Mouse (Mus musculus) cerebellum, postnatal 25 days (tissue): ENCODE measurements at regions not wholly inside any gene's neighbourhood (a gene's known extent, or its start where the extent isn't known, plus 50 kb on each side); places are given as distances from the start of the nearest gene placed in this dataset.

Source experiments
- DNase-seq, 2 experiments: peaks; one replicate each; pipeline ENCODE4 v3.0.0; 2021; ENCODE audit warnings: mixed read lengths in 2 of 2

- peak in 1 of 2 experiments; percentile 4 for DNase-seq
Observed at GRCm38 (mm10) chr6:49999365-49999764, 110.7 kb upstream of the Mpp6 start.

GRCm38 (mm10) chr6:50008074-50008473 is 102.0 kb upstream of the Mpp6 start:
- no peak for DNase-seq

GRCm38 (mm10) chr6:50008869-50009268 is 101.2 kb upstream of the Mpp6 start:
- no peak for DNase-seq

DNA sequence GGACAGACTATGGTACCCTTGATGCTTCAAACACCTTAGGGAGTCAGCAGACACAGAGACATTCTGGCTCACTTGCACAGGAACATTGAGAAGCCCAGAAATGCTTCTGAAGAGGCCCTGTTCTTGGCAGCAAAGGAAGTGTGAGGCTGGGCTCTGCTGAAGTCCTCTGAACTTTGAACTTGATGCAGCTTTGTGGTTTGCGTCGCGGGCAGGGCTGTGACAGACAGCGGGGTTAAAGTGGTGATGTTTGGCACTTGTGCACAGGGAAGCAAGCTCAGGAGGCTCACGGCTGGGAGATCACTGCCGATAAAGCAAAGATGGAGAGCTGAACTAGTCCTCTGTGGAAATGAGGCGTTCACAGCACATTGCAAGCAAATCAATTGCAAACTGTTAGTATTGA is 100.7 kb upstream of the Mpp6 start:
- no peak for DNase-seq

GRCm38 (mm10) chr6:50009856-50010255 is 100.2 kb upstream of the Mpp6 start:
- DNase-seq = no peak

GRCm38 (mm10) chr6:50011071-50011470 is 99.0 kb upstream of the Mpp6 start:
- DNase-seq = no peak

GRCm38 (mm10) chr6:50011746-50012453 is 98.1 kb upstream of the Mpp6 start:
- no peak for DNase-seq

DNA sequence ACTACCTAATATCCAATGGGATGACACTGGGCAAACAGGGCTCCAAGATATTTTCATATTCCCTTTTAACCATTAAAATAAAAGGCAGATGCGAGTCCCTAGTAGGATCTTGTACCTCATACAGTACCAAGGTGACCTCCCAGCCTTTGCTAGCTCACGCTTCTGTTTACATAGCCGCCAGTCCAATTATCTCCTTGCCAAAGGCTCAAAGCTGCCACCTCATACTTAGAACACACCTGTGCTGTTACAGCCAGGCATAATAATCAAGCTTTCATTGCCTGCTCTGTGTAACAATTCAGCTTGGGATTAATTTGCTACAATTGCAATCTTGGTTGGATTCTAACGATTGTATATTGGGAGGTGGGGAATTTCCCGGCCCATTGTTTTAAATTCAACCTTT is 97.0 kb upstream of the Mpp6 start:
- no peak for DNase-seq

- DNase-seq = no peak
Observed at GRCm38 (mm10) chr6:50013842-50014241, 96.2 kb upstream of the Mpp6 start.

DNA sequence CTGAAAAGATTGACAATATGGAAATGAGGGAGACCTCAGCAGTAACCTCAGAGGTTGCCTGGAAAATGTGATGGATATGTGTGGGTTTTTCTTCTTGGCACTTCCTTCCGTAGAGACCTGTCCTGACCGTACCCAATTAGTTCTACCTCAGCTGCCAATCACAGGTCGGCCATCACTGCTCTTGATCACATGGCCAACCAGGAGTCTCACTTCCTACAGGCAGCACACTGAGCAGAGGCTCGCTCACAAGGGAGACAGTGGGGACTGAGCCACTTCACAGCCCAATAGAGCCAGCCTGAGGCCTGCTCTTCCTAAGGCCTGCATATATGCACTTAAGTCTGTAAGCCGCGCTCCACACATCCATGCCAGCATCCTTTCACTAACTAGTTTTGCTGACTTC is 82.1 kb upstream of the Mpp6 start:
- no peak for DNase-seq

DNA sequence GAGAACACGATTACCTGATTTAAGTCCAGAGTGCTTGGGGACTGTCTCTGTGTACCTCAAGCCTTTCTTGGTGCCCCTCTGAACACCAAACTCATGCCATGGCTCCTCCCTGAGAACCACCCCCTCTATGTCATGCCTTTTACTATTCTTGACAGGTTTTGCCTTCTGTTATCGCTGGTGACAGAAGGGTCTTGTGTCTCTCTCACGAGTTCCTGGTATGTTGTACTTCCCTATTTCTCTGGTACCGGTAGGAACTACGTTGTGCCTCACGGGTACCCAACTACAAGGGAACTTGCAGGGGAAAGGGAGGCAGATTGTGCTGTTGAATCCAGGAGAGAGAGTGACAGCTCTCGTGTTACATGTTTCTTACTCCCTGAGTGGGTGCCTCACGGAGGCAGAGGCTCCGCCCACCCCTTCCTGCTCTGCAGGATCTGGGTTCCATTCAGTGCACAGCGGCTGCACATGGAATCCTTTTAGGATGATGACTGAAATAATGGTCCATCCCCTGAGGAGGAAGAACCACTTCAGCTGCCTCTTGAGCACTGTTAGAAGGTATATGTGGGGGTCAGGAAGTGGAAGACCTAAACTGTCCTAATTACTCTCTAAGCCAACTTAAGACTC is 80.0 kb upstream of the Mpp6 start:
- DNase-seq = no peak

DNA sequence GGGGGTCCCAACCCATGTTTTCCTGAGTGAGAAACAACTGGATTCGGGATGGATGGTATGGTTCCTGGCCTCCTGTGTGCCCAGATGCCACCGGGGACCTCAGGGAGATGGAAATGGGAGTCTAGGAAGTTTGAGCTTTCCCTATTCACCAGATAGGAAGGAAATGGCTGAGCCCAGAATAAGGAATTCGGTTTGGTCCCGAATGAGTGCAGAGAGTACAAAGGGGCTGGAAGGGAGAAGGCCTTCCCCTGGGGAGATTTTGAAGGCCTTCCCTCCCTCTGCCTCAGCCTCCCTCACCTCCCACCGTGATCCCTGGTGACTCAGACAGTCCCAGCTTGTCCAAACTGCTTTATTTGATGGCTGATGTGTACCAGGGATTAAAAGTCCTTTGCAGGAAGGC is 78.7 kb upstream of the Mpp6 start:
- DNase-seq = no peak

DNA sequence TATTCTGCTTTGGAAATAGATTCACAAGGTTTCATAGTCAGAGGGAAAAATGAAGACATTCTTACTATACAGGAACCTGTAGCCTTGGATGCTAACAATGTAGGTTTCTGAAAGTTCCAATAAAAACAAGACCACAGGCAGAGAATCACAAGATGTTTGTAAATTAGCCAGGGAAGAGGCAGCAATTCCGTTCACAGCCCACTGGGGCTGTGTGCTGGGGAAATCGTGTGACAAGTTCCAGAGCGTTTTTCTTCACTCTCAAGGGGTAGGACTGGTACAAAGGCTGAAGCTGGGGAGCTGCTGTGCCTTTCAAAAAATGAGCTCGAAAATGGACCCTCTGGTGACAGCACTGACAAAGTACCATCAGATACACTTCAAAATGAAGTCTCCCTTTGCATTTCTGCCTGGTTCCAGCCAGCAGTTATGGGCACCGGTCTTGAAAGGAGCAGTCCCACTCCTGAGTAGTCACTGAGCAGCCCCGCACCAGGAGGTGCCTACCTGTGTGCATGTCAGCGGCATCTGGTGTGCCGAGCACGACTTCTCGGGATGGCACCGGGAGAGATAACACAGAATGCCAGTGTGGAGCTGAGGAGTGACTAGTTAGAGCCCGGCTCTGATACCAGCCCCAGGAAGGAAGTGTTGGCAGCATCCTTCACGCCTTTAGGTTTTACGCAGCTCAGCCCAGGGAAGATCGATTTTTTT is 77.0 kb upstream of the Mpp6 start:
- peak in 1 of 2 experiments; percentile 13 for DNase-seq

GRCm38 (mm10) chr6:50037614-50038013 is 72.4 kb upstream of the Mpp6 start:
- no peak for DNase-seq

DNA sequence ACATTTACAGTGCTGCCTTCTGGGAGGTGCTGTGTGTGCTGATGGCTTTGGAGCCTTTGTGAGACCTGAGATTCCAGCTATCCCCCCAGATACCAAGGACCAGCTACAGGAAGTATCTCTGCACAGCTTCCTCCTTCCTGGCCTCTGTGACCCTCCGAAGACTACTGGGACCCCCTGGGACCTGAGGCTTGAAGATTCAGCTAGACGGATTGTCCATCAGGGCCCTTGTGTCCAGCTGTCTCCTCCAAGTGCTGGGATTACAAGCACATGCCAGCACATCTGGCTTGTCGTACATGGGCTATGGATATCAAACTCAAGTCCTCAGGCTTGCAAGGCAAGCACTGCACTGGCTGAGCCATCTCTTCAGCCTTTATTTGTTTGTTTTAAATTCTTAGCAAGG is 71.7 kb upstream of the Mpp6 start:
- DNase-seq = no peak

- no peak for DNase-seq
Observed at GRCm38 (mm10) chr6:50041044-50041443, 69.0 kb upstream of the Mpp6 start.

GRCm38 (mm10) chr6:50042127-50042526 is 67.9 kb upstream of the Mpp6 start:
- DNase-seq = no peak

DNA sequence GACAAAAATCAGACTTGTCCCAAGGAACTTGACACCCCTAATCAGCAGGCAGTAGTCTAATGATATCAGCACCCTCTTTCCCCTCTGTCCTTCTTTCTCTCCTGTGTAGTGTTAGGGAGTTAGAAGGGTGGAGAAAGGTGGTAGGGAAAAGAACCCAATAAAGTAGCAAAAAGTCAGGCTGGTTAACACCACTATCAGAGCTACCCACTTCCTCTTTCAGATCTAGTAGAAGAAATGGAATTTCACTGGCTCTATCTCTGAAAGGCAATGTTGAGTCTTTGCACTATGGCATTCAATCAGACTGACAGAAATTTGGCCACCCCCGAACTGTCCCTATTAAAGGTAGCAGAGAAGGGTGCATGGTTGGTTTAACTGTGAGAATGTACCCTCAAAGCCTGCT is 65.9 kb upstream of the Mpp6 start:
- DNase-seq = no peak

DNA sequence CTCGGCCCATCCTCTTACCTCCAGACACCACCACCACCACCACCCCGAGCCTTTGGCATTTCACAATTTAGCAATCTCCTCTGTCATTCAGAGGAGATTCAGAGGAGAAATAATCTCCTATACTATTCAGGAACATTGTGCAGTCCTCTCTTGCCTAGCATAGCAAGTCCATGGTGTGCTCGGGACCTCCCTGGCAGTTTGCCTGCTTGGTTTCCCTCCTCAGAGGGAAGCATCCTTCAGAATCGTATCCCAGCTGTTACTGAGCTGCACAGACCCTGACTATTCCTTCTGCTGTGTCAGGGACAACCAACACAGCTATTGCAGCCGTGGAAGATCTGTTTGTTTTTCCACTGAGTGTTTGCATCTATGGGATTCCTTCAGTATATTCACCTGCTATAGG is 63.3 kb upstream of the Mpp6 start:
- DNase-seq = no peak

GRCm38 (mm10) chr6:50052416-50052815 is 57.6 kb upstream of the Mpp6 start:
- DNase-seq = no peak

- peak in 1 of 2 experiments; percentile 14 for DNase-seq
Observed at GRCm38 (mm10) chr6:50053086-50053485, 57.0 kb upstream of the Mpp6 start.

DNA sequence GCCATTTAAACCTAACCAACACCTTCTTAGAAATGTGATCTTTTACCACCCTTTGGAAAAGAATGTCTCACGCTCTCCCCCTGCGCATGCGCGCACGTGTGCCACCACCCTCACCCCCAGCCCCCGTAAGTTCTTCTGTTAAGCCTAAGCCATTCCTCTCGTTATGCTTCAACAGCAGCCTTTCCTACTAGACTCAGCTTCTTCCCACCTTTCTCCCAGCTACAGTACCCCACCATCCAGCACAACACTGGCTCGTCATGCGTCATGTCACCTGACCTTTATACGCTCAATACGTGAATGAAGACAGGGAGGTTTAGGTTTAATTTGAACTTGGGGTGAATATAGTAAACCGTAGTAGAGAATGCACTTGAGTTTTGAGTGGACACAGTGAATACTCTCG is 55.8 kb upstream of the Mpp6 start:
- DNase-seq = no peak

- DNase-seq = no peak
Observed at GRCm38 (mm10) chr6:50058596-50058995, 51.4 kb upstream of the Mpp6 start.

- no peak for DNase-seq
Observed at GRCm38 (mm10) chr6:50059917-50060316, 50.1 kb upstream of the Mpp6 start.
